Mouse (Mus musculus): ENCODE measurements around the gene Plvap. TPM values are rescaled to one million over a fixed set of nuclear protein-coding genes. Genes with fewer than 3 reads are reported as not detected.

The Plvap gene
- total and polyA plus RNA-seq, 3 experiments = 11.7 to 20.4 TPM; not detected in 1

DNA sequence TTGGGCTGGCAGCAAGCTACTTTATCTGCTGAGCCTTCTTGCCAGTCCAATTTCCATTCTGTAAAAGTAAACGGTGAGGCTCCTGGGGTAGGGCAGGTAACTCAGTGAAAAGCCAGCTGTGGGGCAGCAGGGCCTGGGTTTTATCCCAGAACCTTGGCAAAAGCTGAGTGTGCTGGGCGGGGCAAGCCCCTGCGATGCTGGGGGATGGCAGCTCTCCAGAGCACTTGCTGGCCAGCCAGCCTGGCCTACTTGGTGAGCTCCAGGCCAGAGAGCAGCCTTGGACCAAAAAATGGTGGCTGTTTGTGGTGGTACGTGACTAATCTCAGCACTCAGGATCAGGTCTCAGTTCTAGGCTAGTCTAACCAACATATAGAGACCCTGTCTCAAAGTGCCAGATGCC lies 5.6 kb downstream of the Plvap start:
- no peak overlapping the region for H3K9ac ChIP-seq (ENCODE audit: control insufficient read depth, low read depth, low read length, poor library complexity, severe bottlenecking)
- no peak for TF ChIP-seq MYC (IDR thresholded peaks at IDR 0.05; ENCODE audit: low read depth, low read length)
- no peak for TF ChIP-seq SMC3 (IDR thresholded peaks at IDR 0.05; ENCODE audit: low read depth, low read length)
- no peak for TF ChIP-seq ZKSCAN1 (IDR thresholded peaks at IDR 0.05; ENCODE audit: low read depth, low read length)
- TF ChIP-seq BHLHE40 (IDR thresholded peaks at IDR 0.05; ENCODE audit: borderline replicate concordance, low read depth, low read length) = no peak
- TF ChIP-seq CHD1 (IDR thresholded peaks at IDR 0.05; ENCODE audit: low read depth, low read length) = no peak
- no peak overlapping the region for H3K27ac ChIP-seq (ENCODE audit: control insufficient read depth, low read depth, low read length)
- H3K27me3 ChIP-seq (ENCODE audit: control insufficient read depth in 1 of 2, insufficient read depth in 2 of 2, low read length in 2 of 2) = no peaks in the 10 kb centered on the region
- H3K4me3 ChIP-seq (ENCODE audit: control insufficient read depth in 1 of 2, insufficient read depth in 1 of 2, low read depth in 2 of 2, low read length in 2 of 2) = no peak overlapping the region
- peaks cover 0 to 3% of the 10 kb centered on the region in 2 experiments; a peak in 2 of 4 replicates for H3K4me1 ChIP-seq (ENCODE audit: control insufficient read depth in 1 of 2, insufficient read depth in 2 of 2, low read length in 2 of 2)
- no peaks in the 10 kb centered on the region for H3K9me3 ChIP-seq (replicated peaks; ENCODE audit: insufficient read depth, low read length)
- DNase-seq (ENCODE audit: low read depth, low spot score) = no peak
- H3K79me2 ChIP-seq (ENCODE audit: control insufficient read depth, insufficient read depth, low read length, poor library complexity) = peaks cover under 1% of the 10 kb centered on the region; the same call in 1 of the 2 replicates
- H3K36me3 ChIP-seq (ENCODE audit: control insufficient read depth in 1 of 2, insufficient read depth in 2 of 2, low read length in 2 of 2) = no peaks in the 10 kb centered on the region

GRCm38 (mm10) chr8:71505326-71505725 lies 6.2 kb downstream of the Plvap start:
- H3K4me1 ChIP-seq (ENCODE audit: control insufficient read depth in 1 of 2, insufficient read depth in 2 of 2, low read length in 2 of 2) = no peaks in the 10 kb centered on the region
- no peak overlapping the region for H3K27ac ChIP-seq (ENCODE audit: control insufficient read depth, low read depth, low read length)
- no peaks in the 10 kb centered on the region for H3K36me3 ChIP-seq (ENCODE audit: control insufficient read depth in 1 of 2, insufficient read depth in 2 of 2, low read length in 2 of 2)
- no peaks in the 10 kb centered on the region for H3K9me3 ChIP-seq (replicated peaks; ENCODE audit: insufficient read depth, low read length)
- no peak overlapping the region for H3K9ac ChIP-seq (ENCODE audit: control insufficient read depth, low read depth, low read length, poor library complexity, severe bottlenecking)
- no peaks in the 10 kb centered on the region for H3K27me3 ChIP-seq (ENCODE audit: control insufficient read depth in 1 of 2, insufficient read depth in 2 of 2, low read length in 2 of 2)
- no peak overlapping the region for H3K4me3 ChIP-seq (ENCODE audit: control insufficient read depth in 1 of 2, insufficient read depth in 1 of 2, low read depth in 2 of 2, low read length in 2 of 2)
- no peak for DNase-seq (ENCODE audit: low read depth, low spot score)
- TF ChIP-seq MEF2A (IDR thresholded peaks at IDR 0.05; ENCODE audit: extremely low read depth, insufficient replicate concordance, low read depth, low read length, poor library complexity, severe bottlenecking) = no peak
- no peak for TF ChIP-seq POLR2A (IDR thresholded peaks at IDR 0.05; ENCODE audit: control insufficient read depth in 1 of 2, insufficient read depth in 1 of 2, low read depth in 1 of 2, low read length in 2 of 2, poor library complexity in 1 of 2)
- TF ChIP-seq POLR2AphosphoS2 (IDR thresholded peaks at IDR 0.05; ENCODE audit: low read length) = no peak
- no peak for TF ChIP-seq ELF1 (IDR thresholded peaks at IDR 0.05; ENCODE audit: low read depth, low read length)
- no peak for TF ChIP-seq NELFE (IDR thresholded peaks at IDR 0.05; ENCODE audit: low read depth, low read length)
- no peak for TF ChIP-seq MAX (IDR thresholded peaks at IDR 0.05; ENCODE audit: low read length)
- no peak for TF ChIP-seq GABPA (IDR thresholded peaks at IDR 0.05; ENCODE audit: low read depth, low read length)
- TF ChIP-seq TCF12 (IDR thresholded peaks at IDR 0.05; ENCODE audit: low read depth, low read length) = no peak
- no peak for TF ChIP-seq GATA1 (IDR thresholded peaks at IDR 0.05; ENCODE audit: low read depth, low read length)
- no peak for TF ChIP-seq ETS1 (IDR thresholded peaks at IDR 0.05; ENCODE audit: low read depth, low read length)
- TF ChIP-seq SMC3 (IDR thresholded peaks at IDR 0.05; ENCODE audit: low read depth, low read length) = no peak
- no peak for TF ChIP-seq E2F4 (IDR thresholded peaks at IDR 0.05; ENCODE audit: borderline replicate concordance, low read depth, low read length)
- no peak for TF ChIP-seq POLR2AphosphoS5 (IDR thresholded peaks at IDR 0.05; ENCODE audit: borderline replicate concordance, low read depth, low read length)
- no peak for TF ChIP-seq MAZ (IDR thresholded peaks at IDR 0.05; ENCODE audit: low read depth, low read length)
- TF ChIP-seq RAD21 (IDR thresholded peaks at IDR 0.05; ENCODE audit: low read depth, low read length) = no peak
- no peak for TF ChIP-seq CTCF (IDR thresholded peaks at IDR 0.05 in 2 of 3, conservative IDR thresholded peaks at IDR 0.05 in 1 of 3; ENCODE audit: control insufficient read depth in 1 of 3, insufficient read depth in 1 of 3, low read depth in 2 of 3, low read length in 3 of 3, poor library complexity in 1 of 3, severe bottlenecking in 1 of 3)
- no peak for TF ChIP-seq CHD1 (IDR thresholded peaks at IDR 0.05; ENCODE audit: low read depth, low read length)
- TF ChIP-seq HCFC1 (IDR thresholded peaks at IDR 0.05; ENCODE audit: low read depth, low read length) = no peak
- no peaks in the 10 kb centered on the region for H3K79me2 ChIP-seq (ENCODE audit: control insufficient read depth, insufficient read depth, low read length, poor library complexity)

Measured in MEL (cell line).